Mouse (Mus musculus) 3T3-L1 (cell line): ENCODE measurements around the gene Zfp451.
"Not testable (repeated sequence)": the region's sequence is repeated elsewhere in the genome, so short reads cannot be mapped to it uniquely, and the experiment has no call there.

Experiments
- DNase-seq: peaks from one replicate; pipeline ENCODE4 v3.0.0-alpha.2; 2015; ENCODE audit warnings: low read depth, low spot score

The Zfp451 gene

DNA sequence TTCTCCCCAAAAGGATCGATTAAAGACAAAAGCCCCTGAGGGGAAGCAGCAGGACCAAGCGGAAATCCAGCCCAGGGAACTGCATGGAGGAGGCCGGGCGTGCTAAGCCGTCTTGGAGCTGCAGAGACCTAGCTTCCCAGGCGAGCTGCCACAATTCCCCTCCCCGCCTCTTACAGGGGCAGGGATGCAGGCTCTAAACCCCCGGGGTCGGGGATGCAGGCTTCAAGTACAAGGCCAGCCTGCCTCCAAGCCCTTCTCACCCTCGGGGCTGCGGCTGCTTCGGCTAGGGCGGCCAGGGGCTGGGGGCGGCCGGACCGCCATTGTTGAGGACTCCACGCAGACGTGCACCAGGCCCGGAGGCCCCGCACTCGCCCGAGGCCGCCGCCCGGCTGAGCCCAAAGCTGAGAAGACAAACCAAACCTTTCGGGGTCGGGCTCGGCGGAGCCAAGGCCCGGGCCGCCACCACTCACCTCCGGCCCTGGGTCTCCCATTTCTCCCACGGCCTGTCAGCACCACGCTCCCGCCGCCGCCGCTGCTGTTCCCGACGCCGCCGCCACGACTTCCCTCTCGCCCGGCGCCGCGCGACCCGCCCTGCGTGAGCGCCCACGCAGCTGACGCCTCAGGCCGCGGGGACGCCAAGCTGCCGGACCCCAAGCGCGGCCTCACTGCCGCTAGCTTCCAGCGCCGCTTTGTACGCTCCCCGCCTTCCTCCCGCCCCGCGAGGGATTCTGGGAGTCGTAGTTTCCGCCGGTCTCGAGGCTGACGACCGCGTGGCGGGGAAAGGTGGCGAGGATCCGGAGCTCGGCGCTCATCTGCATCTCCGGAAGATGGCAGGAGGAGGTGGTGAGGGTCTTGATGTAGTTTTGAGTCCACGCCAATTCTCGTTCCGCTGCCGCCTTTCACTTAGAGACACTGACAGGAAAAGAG lies at the start of gene Zfp451:
Gene Zfp451, minus strand, starts transcription at position 728 of the 927 bp plus-strand sequence.
- peak; percentile 88 for DNase-seq

GRCm38 (mm10) chr1:33846807-33847206 lies 32.4 kb upstream of the Zfp451 start:
- peak; percentile 27 for DNase-seq

DNA sequence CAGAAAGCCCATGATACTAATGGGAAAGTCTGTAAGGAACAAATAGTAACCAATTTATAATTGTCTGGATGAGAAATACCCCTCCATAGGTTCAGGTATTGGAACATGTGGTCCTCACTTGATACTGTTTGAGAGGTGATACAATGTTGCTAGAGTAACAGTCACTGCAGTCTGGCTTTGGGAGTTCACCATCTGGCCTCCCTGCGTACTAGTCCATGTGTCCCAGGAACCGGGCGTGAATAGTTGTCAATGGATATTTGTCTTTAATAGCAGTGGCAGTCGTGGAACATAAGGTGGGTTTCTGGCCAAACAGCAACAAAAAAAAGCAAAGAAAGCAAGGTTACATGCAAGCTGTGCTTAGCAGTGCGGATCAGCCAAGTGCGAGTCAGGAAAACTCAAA lies 29.4 kb upstream of the Zfp451 start:
- no peak for DNase-seq

- not testable (repeated sequence) for DNase-seq
Measured at GRCm38 (mm10) chr1:33838952-33839351, 24.6 kb upstream of the Zfp451 start.

DNA sequence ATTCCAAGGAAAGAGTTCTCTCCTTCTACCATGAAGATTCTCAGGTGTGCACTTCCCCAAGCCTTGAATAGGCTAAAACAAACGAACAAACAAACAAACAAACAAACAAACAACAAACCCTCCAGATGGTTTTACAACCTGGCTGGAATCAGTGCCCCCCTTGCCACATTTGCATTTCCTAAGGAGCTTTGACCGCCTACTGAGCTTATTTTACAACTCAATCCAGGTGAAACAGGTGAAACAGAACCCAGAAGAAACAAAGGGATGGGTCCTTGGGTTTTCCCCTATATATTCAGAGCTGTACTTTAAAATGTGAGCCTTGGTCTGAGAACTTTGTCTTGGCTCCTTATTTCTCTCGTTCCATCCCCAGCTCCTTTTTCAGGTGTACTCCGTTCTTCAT lies 16.2 kb upstream of the Zfp451 start:
- no peak for DNase-seq

DNA sequence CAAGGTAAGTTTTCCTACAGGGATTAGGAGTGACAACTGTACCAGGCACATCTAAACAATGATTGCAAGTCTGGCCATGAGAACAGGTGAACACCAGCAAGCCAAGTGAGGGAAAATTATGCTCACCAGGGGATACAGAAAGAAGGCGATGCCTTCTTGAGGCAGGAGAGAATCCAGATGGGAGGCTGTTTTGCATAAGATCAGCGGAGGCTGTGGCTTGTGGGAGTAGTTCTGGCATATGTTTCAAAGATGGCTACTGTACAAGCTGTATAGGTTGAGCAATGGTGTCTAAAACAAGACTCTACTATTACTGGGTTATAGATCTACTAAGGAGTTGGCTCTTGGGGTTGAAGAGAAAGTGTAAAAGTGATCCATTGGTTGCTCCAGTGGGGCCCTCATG lies 3.5 kb upstream of the Zfp451 start:
- DNase-seq, result no peak

DNA sequence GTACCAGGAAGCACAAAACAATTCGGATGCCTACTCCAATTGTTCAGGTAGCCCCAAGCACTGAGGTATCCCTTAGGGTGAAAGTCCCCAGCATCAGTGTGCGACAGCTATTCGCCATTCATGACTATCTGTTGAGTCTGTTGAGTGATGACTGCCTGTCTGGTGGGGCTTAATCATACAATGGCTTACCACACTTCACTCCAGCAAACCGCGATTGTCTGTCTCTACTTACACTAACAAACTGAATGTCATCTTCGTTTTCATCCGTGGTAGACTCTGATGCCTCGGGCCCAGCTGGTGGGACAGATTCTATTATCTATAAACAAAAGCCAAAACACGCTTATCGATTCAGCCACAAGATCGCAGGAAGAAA lies 914 bp downstream of the Zfp451 start:
- DNase-seq, result peak; percentile 32

- no peak for DNase-seq
Measured at GRCm38 (mm10) chr1:33803323-33803722, 11.1 kb downstream of the Zfp451 start.

DNA sequence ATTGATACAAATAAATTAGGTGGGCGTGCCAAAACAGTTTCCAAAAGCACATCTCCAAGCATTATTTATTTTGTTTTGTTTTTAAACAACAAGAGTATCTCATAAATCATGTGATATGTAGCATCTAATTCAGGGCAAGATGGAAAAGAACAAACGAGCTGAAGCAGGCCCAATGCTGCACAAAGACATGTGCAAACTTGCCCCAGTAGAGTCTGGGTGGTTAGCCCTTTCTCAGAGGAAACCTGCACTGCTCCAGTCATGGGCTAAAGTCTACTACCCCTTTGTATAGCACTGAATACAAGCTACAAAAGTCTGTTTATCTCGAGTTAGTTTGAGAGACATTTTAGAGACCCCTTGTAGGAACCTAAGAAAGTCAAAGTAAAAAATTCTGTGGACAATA lies 14.8 kb downstream of the Zfp451 start:
- DNase-seq, result no peak

- no peak for DNase-seq
Measured at GRCm38 (mm10) chr1:33788493-33788892, 25.9 kb downstream of the Zfp451 start.

GRCm38 (mm10) chr1:33788072-33788471 lies 26.3 kb downstream of the Zfp451 start:
- no peak for DNase-seq

DNA sequence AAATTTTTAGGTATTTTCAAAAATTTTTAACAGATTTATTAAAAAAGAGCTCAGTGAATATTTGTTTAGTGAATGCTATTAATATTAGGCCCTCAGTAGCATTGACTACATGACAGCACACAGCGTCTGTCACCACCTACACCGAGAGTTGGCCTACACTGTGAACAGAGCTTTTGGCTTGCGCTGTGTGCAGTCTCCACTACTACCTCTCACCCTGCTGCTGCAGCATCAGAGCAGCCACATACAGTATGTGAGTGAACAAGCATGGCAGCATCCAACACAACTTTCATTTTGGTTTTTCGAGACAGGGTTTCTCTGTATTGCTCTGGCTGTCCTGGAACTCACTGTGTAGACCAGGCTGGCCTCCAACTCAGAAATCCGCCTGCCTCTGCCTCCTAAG lies 29.8 kb downstream of the Zfp451 start:
- DNase-seq, result no peak

DNA sequence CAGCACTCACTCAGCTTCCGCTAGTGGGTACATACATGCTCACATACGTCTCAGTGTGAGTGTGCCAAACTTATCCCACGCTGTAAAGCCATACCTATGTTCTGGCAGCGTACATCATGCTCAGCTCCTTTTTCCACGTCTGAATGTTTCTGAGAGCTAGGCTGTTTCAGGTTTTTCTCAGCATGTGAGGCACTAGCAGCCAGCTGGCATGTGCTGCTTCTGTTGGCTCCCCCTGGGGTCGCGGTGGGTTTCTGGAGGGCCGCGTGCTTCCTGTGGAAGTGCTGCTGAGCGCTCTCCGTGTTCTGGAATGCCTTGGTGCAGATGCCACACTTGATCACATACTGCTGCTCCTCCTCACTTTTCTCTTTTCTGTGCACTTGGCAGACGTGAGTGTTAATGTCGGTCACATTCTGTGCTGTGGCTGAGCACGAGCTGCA lies 38.2 kb downstream of the Zfp451 start:
- DNase-seq, result no peak

DNA sequence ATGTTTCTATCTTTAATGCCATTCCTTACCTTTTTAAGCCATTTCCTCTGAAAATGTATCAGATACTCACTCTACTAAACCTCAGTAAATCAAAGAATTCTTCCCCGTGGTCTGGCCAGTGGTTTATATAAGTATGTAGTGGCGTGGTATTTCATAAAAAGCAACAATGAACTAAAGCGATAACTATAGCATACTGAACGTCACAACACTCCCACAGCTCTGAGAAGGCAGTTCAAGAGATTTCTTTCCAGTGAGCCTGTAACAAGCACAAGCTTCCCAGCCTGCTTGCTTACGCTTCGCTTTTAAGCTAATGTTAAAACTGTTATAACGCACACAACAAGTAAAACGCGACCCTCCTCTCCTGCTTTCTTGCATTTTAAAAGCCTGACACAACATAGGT lies 42.3 kb downstream of the Zfp451 start:
- DNase-seq, result no peak

DNA sequence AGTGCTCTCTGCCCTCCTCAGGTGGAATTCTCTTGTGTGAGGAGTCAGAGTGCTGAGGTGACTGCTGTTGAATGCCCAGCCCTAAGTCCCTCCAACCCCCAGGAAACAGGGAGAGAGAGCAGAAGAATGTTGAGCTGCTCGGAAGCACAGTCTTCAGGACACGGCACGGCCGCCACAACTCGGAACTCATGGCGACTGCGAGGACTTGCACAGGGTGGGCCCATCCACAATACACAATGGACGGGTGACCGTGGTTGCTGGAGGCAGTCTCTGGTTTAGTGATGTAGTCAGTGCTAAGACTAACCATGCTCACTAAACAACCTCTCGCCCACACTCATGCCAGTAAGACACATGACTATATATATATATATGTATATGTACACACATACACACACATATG lies 42.8 kb downstream of the Zfp451 start:
- no peak for DNase-seq

DNA sequence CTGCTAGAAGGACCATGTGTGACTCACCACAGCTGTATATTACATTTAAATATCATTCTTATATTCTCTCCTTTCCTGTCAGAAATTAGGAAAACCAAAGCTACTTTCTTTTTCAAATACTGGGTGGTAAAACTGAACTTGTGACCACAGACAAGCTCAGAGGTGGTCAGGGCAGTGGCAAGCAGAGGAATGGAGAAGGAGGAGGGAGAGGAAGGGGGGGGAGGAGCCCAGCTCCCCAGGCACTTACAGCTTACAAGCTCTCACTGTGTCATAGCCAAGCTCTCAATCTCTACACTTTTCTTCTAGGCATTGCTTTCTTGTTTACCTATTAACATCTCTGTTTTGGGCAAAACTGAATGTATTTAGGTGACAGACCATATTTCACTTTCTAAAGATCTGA lies 45.6 kb downstream of the Zfp451 start:
- DNase-seq, result peak; percentile 7

- DNase-seq, result no peak
Measured at GRCm38 (mm10) chr1:33768091-33768787, 46.2 kb downstream of the Zfp451 start.

DNA sequence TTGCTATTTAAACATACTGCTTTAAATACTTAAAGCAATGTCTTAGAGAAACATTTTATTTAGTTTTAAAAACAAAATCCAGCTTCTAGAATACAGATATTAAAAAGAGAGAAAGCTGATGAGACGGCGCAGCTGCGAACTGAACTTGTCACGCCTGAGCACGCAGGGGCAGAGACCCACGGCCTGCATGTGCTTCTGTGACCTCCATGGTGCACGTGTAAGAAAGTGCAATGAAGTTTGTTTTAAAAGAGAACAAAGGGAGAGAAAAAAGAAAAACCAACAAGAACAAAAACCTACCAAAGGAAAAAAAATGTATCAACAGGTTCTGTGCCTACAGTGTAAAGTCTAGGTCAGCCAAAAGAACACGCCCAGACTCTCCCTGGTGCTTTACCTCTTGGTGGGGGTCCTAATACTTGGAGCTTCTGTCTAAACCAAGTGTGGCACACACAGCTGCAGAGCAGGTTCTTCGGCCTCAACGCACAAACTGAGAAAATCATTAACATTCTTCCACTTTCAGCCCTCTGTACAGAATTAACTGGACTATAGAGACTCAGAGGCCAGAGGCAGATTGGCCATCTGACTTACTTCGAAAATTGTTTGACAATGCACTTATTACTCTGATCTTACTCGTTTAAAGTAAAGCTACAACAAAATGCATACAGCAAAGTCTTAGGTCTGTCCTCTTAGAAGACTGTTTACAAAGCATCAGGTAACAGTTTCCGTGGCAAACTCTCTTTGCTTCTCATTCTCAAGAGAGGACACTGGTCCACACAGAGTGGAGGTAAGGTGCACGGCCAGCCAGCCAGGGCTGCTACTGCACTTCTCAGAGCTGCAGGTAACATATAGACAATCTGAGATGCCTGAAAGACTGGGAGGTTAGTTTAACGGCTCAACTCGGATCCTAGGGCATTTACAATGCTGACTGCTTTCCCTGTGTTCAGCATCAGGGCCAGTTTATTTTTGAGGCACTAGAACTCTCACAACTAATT lies 47.6 kb downstream of the Zfp451 start:
- no peak for DNase-seq

- DNase-seq, result no peak
Measured at GRCm38 (mm10) chr1:33765468-33766080, 48.8 kb downstream of the Zfp451 start.

DNA sequence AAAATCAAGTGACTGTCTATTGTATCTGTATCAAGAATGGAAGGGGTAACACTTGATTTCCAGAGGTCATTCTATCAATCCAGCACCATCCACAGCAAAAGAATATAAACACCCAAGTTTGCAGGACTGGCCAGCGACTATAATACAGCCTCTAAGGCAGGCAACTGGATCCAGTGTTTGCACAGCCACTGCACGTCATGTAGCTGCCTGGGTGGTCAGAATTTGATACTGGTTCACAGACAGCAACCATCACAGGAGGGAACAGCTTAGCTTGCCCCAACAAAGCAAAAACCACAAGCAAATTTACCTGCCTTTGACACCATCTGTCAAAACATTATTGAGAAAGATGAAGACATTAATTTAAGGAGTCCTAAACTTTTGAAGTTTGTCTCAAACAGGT lies 50.6 kb downstream of the Zfp451 start:
- DNase-seq, result no peak

GRCm38 (mm10) chr1:33758488-33758887 lies 55.9 kb downstream of the Zfp451 start:
- peak; percentile 33 for DNase-seq
